Mouse (Mus musculus): ENCODE measurements at regions not wholly inside any gene's neighbourhood (a gene's known extent, or its start where the extent isn't known, plus 50 kb on each side); places are given as distances from the start of the nearest gene placed in this dataset.
A peak's percentile ranks its signal among the peaks of the same experiment; 100 is the strongest.

- intact Hi-C loops (cut with DNase I): no loop called here
- DNase-seq: no peak
- no peak overlapping the region for H3K4me3 ChIP-seq
- TF ChIP-seq CTCF (IDR thresholded peaks at IDR 0.05): no peak
- no peak overlapping the region for H3K27ac ChIP-seq
Observed at GRCm38 (mm10) chr13:5702071-5702470, 159.2 kb upstream of the Klf6 start.

GRCm38 (mm10) chr13:5704991-5705390 is 156.3 kb upstream of the Klf6 start:
- TF ChIP-seq CTCF (IDR thresholded peaks at IDR 0.05): no peak
- Histone ChIP-seq H3K4me3 (no peak overlapping the region), H3K27ac (no peak overlapping the region)
- no peak for DNase-seq
- intact Hi-C loops (cut with DNase I): no loop called here

DNA sequence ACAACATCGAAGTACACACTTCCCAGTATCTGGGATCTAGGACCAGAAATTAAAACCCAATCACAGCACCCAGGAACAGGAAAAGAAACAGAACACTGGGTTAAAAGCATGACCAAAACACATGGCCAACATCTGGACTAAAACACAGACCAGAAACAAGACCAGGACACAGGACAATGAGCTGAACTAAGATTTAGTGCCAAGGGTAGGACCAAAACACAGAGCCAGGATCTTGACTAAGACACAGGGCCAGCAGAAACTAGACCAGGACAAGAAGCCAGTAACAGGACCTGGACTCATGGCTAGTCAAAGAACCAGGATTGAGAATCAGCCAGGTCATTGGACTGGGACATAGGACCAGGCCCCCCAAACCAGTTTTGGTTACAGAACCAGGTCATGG is 149.6 kb upstream of the Klf6 start:
- intact Hi-C loops (cut with DNase I): loop anchor here (5.0 to 10.0 kb wide), 2 partner anchors 109 to 763 kb away; no protein-coding TSS in a partner anchor
- no peak for DNase-seq
- no peak for TF ChIP-seq CTCF (IDR thresholded peaks at IDR 0.05)
- Histone ChIP-seq H3K4me3 (no peak overlapping the region), H3K27ac (peak overlapping the region; percentile 67)

DNA sequence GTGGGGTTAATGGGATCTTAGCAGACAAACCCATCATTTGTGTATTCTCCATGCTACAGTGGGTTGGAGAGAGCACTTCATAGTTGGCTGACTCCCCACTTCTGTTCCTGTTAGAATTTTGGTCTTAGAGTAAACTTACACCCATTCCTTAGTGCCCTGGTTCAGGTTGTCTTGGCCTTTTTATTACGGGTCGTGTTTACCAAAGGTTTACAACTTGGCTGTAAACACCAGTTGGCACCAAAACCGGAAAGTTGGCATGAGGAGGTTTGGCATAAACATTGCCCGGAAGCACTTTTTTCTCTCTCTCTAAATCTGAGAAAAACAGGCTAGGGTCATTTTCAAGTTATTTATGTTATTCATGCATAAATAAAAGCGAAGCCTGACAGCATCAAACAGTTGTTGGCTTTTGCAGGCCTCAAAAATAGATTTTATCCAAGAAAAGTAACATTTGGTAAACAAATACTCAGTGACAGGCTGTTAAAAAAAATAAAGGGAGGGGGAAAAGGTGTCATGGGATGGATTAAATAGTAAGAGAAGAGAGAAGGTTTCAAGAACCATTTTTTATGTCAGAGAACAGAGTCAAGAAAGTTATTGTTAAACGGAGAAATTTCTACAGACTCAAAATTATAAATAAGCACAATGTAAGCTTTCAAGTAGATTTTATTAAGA is 148.0 kb upstream of the Klf6 start:
- intact Hi-C loops (cut with DNase I): loop anchor here (1.0 to 10.0 kb wide), 3 partner anchors 111 to 942 kb away; no protein-coding TSS in a partner anchor
- DNase-seq: peak; percentile 79
- no peak for TF ChIP-seq CTCF (IDR thresholded peaks at IDR 0.05)
- Histone ChIP-seq H3K27ac (peak overlapping the region; percentile 91), H3K4me3 (peak overlapping the region; percentile 63)

DNA sequence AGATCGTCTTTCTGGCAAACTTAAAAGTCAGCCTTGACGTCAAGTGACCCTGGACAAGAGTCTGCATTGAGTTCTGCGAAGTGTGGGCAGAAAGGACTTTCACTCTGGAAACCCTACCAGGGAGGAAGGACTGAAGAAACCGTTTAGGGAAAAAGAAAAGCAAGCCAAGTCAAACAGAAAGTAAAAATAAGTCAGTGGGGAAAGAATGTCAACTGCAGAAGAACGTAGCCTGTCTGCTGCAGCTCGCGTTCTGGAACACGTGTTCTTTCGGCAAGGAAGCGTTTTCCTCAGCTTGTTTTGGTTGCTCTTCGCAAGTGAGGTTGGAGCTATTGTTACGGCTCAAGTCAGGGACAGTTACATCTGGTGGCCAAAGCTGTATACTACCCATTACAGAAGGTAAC is 147.1 kb upstream of the Klf6 start:
- Histone ChIP-seq H3K4me3 (peak overlapping the region; percentile 63), H3K27ac (peak overlapping the region; percentile 91)
- TF ChIP-seq CTCF (IDR thresholded peaks at IDR 0.05): no peak
- peak; percentile 64 for DNase-seq
- intact Hi-C loops (cut with DNase I): loop anchor here (2.0 to 10.0 kb wide), 3 partner anchors 112 to 761 kb away; partner anchors contain the start of gene Klf6

DNA sequence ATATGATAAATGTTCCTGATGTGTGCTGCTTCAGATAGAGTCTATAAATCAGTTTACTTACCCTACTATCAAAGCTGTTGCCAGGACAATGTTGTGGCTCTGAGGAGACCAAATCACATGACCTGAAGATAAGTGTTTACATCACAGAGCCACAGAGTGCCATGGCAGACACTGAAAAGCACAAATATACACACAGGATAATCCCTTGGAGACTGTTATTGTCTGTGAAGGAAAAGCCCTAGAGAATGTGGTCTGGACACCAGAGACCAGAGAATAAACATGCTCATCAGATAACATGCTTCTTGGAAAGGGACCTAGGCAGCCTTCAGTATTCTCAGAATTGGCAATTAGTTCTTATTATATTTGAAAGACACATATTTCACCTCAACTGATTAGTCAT is 146.5 kb upstream of the Klf6 start:
- Histone ChIP-seq H3K27ac (peak overlapping the region; percentile 91), H3K4me3 (peak overlapping the region; percentile 63)
- TF ChIP-seq CTCF (IDR thresholded peaks at IDR 0.05): no peak
- DNase-seq: no peak
- intact Hi-C loops (cut with DNase I): loop anchor here (2.0 to 10.0 kb wide), 3 partner anchors 112 to 760 kb away; partner anchors contain the start of gene Klf6

DNA sequence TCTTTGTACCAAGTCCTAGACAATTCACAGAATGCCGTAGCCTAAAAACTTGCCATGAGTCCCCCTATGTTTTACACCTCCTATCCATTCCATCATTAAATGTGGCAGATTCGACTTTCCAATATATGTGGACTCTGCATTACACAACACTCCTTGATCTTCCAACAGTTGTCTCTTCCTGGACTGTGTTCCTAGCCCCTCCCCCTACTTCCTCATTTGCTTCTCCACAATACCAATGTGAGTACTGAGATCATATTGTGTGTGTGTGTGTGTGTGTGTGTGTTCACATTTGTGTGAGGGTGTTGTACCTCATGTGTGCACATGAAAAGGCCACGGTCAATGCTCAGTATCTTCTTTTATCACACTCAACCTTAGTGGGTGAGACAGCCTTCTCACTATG is 144.5 kb upstream of the Klf6 start:
- TF ChIP-seq CTCF (IDR thresholded peaks at IDR 0.05): no peak
- no peak for DNase-seq
- no peak overlapping the region for H3K27ac ChIP-seq
- intact Hi-C loops (cut with DNase I): loop anchor here (10.0 kb wide), 1 partner anchor 758 kb away; no protein-coding TSS in a partner anchor
- H3K4me3 ChIP-seq: no peak overlapping the region

DNA sequence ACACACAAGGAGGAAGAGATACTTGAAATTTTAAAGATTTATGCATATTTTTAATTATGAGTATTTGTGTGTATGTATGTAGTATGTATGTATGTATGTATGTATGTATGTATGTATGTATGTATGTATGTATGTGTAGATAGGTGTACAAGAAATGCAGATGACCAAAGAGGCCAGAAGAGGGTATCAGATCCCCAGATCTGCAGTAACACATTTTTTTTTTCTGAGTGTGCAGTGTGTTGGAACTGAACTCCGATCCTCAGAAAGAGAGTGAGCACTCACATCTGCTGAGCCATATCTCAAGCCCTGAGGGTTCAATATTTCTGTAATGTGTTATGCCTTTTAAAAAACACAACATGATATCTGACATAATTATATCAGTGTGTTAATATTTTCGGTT is 138.0 kb upstream of the Klf6 start:
- DNase-seq: no peak
- intact Hi-C loops (cut with DNase I): no loop called here
- Histone ChIP-seq H3K27ac (no peak overlapping the region), H3K4me3 (no peak overlapping the region)
- no peak for TF ChIP-seq CTCF (IDR thresholded peaks at IDR 0.05)

DNA sequence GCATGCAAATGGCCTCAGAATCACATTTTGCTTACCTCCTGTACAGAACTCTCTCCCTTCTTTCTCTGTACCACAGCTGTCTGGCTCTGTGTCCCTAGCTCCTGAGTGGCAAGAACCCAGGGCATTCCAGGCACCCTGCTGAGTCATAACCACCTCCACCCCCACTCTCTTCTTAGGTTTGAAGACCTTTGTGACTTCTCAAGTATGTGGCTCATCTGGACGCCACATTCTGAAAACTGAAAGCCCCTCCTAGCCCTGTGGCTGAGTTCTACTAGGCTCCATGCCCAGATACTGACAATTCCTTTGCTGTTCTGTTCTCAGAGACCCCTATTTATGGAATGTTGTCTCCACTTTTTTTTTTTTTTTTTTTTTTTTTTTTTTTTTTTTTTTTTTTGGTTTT is 136.9 kb upstream of the Klf6 start:
- Histone ChIP-seq H3K27ac (peak overlapping the region; percentile 48), H3K4me3 (no peak overlapping the region)
- DNase-seq: peak; percentile 53
- TF ChIP-seq CTCF (IDR thresholded peaks at IDR 0.05): no peak
- intact Hi-C loops (cut with DNase I): no loop called here

DNA sequence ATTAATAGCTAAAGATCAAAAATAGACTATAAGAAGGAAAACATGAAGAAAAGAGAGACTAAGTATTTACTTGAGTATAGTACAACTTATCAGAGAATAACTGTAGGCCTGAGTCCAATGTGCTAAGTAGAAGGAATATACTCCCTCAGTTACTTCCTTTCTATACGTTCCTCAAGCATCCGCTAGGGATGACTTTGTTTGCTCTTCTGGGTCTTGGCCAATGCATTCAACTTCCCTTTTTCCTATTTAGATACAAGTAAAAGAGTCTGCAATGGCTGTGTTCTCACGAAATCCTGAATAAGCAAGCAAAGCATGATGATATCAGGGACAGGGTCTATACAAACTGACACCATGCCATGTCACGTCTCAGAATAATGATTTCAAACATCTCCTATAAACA is 135.3 kb upstream of the Klf6 start:
- H3K4me3 ChIP-seq: no peak overlapping the region
- intact Hi-C loops (cut with DNase I): no loop called here
- no peak overlapping the region for H3K27ac ChIP-seq
- TF ChIP-seq CTCF (IDR thresholded peaks at IDR 0.05): no peak
- no peak for DNase-seq

DNA sequence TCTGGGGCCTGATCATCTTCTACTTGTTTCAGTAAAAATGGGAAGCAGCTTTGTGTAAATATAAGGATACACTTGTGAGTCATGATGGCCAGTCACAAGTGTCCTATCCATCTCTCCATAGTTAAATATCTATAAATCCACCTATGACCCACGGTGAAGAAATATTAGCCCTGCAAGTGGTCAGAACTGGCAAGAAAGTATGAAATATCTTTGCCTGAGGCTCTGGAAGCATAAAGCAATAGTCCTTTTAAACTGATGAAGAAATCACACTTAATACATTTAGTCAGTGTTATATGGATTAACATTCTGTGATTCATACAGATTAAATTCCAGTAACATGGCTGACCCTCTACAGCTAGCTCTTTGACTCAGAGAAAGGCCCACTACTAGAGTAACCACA is 134.8 kb upstream of the Klf6 start:
- TF ChIP-seq CTCF (IDR thresholded peaks at IDR 0.05): no peak
- Histone ChIP-seq H3K27ac (no peak overlapping the region), H3K4me3 (no peak overlapping the region)
- intact Hi-C loops (cut with DNase I): no loop called here
- no peak for DNase-seq

GRCm38 (mm10) chr13:5728172-5728571 is 133.1 kb upstream of the Klf6 start:
- Histone ChIP-seq H3K4me3 (no peak overlapping the region), H3K27ac (no peak overlapping the region)
- no peak for TF ChIP-seq CTCF (IDR thresholded peaks at IDR 0.05)
- intact Hi-C loops (cut with DNase I): no loop called here
- DNase-seq: no peak

GRCm38 (mm10) chr13:5728808-5729207 is 132.5 kb upstream of the Klf6 start:
- DNase-seq: no peak
- intact Hi-C loops (cut with DNase I): no loop called here
- no peak for TF ChIP-seq CTCF (IDR thresholded peaks at IDR 0.05)
- Histone ChIP-seq H3K4me3 (no peak overlapping the region), H3K27ac (no peak overlapping the region)

All from gastrocnemius, adult 2 months (tissue).